Mouse (Mus musculus) myocyte (in vitro differentiated cells): ENCODE data around the gene Snx5. TPM values are rescaled to one million over a fixed set of nuclear protein-coding genes. Genes with fewer than 3 reads are reported as not detected.

Source experiments
- H3K27me3 ChIP-seq: one replicate; pipeline ENCODE4 v1.6.1; 2011; ENCODE audit not compliant: control insufficient read depth, insufficient read depth, insufficient read length
- H3K36me3 ChIP-seq: one replicate; pipeline ENCODE4 v1.6.1; 2011; ENCODE audit not compliant: control insufficient read depth, insufficient read depth
- H3K4me2 ChIP-seq: one replicate; pipeline ENCODE4 v1.6.1; 2011; ENCODE audit warnings: low read depth, control low read depth
- H3K4me3 ChIP-seq: one replicate; pipeline ENCODE4 v1.5.1; 2011; ENCODE audit warnings: mild to moderate bottlenecking, control low read depth, moderate library complexity
- H3K79me2 ChIP-seq: one replicate; pipeline ENCODE4 v1.6.1; 2011; ENCODE audit not compliant: control insufficient read depth, insufficient read depth
- H3ac ChIP-seq: one replicate; pipeline ENCODE4 v1.6.1; 2011; ENCODE audit not compliant: control insufficient read depth, insufficient read length
- CEBPB ChIP-seq: IDR thresholded peaks from 2 replicates; pipeline ENCODE4 v1.6.1; 2011; ENCODE audit warnings: mild to moderate bottlenecking, moderate library complexity; ENCODE audit not compliant: poor library complexity, insufficient read depth, severe bottlenecking
- E2F4 ChIP-seq: IDR thresholded peaks from one replicate; pipeline ENCODE4 v1.6.1; 2011; ENCODE audit warnings: mild to moderate bottlenecking, control low read depth, moderate library complexity; ENCODE audit not compliant: insufficient read depth
- MAX ChIP-seq: IDR thresholded peaks from one replicate; pipeline ENCODE4 v1.6.1; 2011; ENCODE audit warnings: low read depth, mild to moderate bottlenecking, control low read depth
- MYOD1 ChIP-seq, 3 experiments: IDR thresholded peaks; one replicate each; pipeline ENCODE4 v1.6.1; 2011; ENCODE audit warnings: control low read depth in 2 of 3, low read depth in 2 of 3, mild to moderate bottlenecking in 2 of 3, moderate library complexity in 1 of 3; ENCODE audit not compliant: insufficient read length in 2 of 3, control insufficient read depth in 1 of 3
- MYOG ChIP-seq, 3 experiments: IDR thresholded peaks; one replicate each; pipeline ENCODE4 v1.6.1; 2011; ENCODE audit warnings: control low read depth in 2 of 3, low read depth in 2 of 3, mild to moderate bottlenecking in 2 of 3; ENCODE audit not compliant: insufficient read length in 2 of 3, control insufficient read depth in 1 of 3, insufficient read depth in 1 of 3
- POLR2A ChIP-seq: IDR thresholded peaks from one replicate; pipeline ENCODE4 v1.6.1; 2011; ENCODE audit warnings: low read depth, mild to moderate bottlenecking, control low read depth, moderate library complexity; ENCODE audit not compliant: insufficient read length
- POLR2AphosphoS2 ChIP-seq: IDR thresholded peaks from one replicate; pipeline ENCODE4 v1.6.1; 2011; ENCODE audit warnings: low read depth, control low read depth; ENCODE audit not compliant: insufficient read length
- REST ChIP-seq: IDR thresholded peaks from one replicate; pipeline ENCODE4 v1.6.1; 2011; ENCODE audit warnings: mild to moderate bottlenecking, control low read depth, moderate library complexity; ENCODE audit not compliant: insufficient read depth, insufficient read length
- SRF ChIP-seq: IDR thresholded peaks from one replicate; pipeline ENCODE4 v1.6.1; 2011; ENCODE audit warnings: low read depth; ENCODE audit not compliant: control insufficient read depth, insufficient read length
- TCF12 ChIP-seq: IDR thresholded peaks from one replicate; pipeline ENCODE4 v1.6.1; 2011; ENCODE audit warnings: mild to moderate bottlenecking, control low read depth; ENCODE audit not compliant: poor library complexity, insufficient read depth, severe bottlenecking
- TCF3 ChIP-seq: IDR thresholded peaks from one replicate; pipeline ENCODE4 v1.6.1; 2011; ENCODE audit warnings: low read depth, control low read depth; ENCODE audit not compliant: insufficient read length
- USF1 ChIP-seq: IDR thresholded peaks from one replicate; pipeline ENCODE4 v1.6.1; 2011; ENCODE audit warnings: low read depth, mild to moderate bottlenecking, control low read depth, moderate library complexity
- polyA plus RNA-seq: library from polyadenylated mRNA; unstranded; fragments of >200 nt; fragmentation: generic; extraction: Trizol; gene quantifications from one replicate; pipeline ENCODE4 v1.2.1, GENCODE M21; 2012; ENCODE audit warnings: missing spikeins

Gene Snx5
- polyA plus RNA-seq, 1 experiment, result 65.2 TPM

DNA sequence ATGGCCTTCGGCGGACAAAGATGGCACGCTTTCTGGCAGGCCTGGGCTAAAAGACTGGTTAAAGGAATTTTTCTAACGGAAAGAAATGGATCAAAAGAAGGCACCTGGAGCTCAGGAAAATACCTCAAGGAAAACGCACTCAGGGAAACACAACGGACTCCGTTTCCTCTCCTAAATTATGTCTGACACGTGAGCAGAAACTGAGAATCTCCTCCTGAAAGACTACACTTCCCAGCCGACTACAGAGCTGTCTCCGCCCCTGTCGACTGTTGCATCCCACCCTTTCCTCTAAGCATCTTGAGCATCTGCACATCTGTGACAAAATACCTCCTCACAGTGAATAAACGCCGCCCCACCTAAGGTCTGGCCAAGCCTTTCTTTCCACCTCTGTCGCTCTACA is 41.1 kb downstream of the Snx5 start:
- TF ChIP-seq SRF (no peak), CEBPB (no peak), TCF3 (no peak), TCF12 (no peak), POLR2A (no peak), MAX (no peak), REST (no peak), USF1 (no peak), MYOD1 (IDR thresholded peaks at IDR 0.05; ENCODE audit: control insufficient read depth in 1 of 3, insufficient read length in 2 of 3, low read depth in 2 of 3) (no peak), POLR2AphosphoS2 (no peak), MYOG (IDR thresholded peaks at IDR 0.05; ENCODE audit: control insufficient read depth in 1 of 3, insufficient read depth in 1 of 3, insufficient read length in 2 of 3, low read depth in 2 of 3) (no peak), E2F4 (no peak)
- Histone ChIP-seq H3K36me3 (no peaks in the 10 kb centered on the region), H3K79me2 (no peaks in the 10 kb centered on the region), H3K27me3 (no peaks in the 10 kb centered on the region), H3ac (no peak overlapping the region), H3K4me2 (no peak overlapping the region), H3K4me3 (no peak overlapping the region)

GRCm38 (mm10) chr2:144228521-144229346 is 42.0 kb downstream of the Snx5 start:
- H3K27me3 ChIP-seq, result no peaks in the 10 kb centered on the region
- H3ac ChIP-seq, result no peak overlapping the region
- TF ChIP-seq MAX (no peak), MYOD1 (IDR thresholded peaks at IDR 0.05; ENCODE audit: control insufficient read depth in 1 of 3, insufficient read length in 2 of 3, low read depth in 2 of 3) (no peak), REST (no peak)
- no peak overlapping the region for H3K4me3 ChIP-seq
- H3K4me2 ChIP-seq, result no peak overlapping the region
- no peaks in the 10 kb centered on the region for H3K79me2 ChIP-seq
- no peaks in the 10 kb centered on the region for H3K36me3 ChIP-seq

GRCm38 (mm10) chr2:144226906-144227586 is 43.7 kb downstream of the Snx5 start:
- Histone ChIP-seq H3K27me3 (no peaks in the 10 kb centered on the region), H3K4me2 (no peak overlapping the region), H3K79me2 (no peaks in the 10 kb centered on the region), H3K36me3 (no peaks in the 10 kb centered on the region), H3K4me3 (no peak overlapping the region), H3ac (no peak overlapping the region)
- TF ChIP-seq CEBPB (no peak), MYOD1 (IDR thresholded peaks at IDR 0.05; ENCODE audit: control insufficient read depth in 1 of 3, insufficient read length in 2 of 3, low read depth in 2 of 3) (no peak), USF1 (no peak), SRF (no peak), TCF3 (no peak), POLR2AphosphoS2 (no peak), MAX (no peak), TCF12 (no peak), POLR2A (no peak), REST (no peak), MYOG (IDR thresholded peaks at IDR 0.05; ENCODE audit: control insufficient read depth in 1 of 3, insufficient read depth in 1 of 3, insufficient read length in 2 of 3, low read depth in 2 of 3) (no peak), E2F4 (no peak)

DNA sequence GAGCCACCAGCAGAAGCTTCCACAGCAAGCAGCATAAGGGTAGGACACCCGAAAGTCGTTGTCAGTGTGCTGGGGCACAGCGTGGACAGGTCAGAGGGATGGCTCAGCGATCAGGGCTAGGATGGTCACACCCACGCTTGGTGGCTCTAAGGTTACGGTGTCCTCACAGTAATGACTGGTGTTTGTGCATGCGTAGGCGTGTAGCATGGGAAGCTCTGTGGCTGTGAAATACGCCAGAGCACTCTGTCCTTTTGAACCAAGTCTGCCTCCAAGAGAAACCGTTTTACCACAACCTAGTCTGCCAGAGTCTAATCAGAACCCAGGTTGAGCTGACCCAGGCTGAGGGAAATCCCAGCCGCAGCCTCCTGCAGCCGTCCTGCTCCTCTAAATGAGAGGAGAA is 46.4 kb downstream of the Snx5 start:
- no peaks in the 10 kb centered on the region for H3K79me2 ChIP-seq
- no peak overlapping the region for H3ac ChIP-seq
- peak overlapping the region; percentile 63 for H3K4me2 ChIP-seq
- H3K27me3 ChIP-seq, result no peaks in the 10 kb centered on the region
- TF ChIP-seq TCF3 (no peak), REST (no peak), MYOD1 (IDR thresholded peaks at IDR 0.05; ENCODE audit: control insufficient read depth in 1 of 3, insufficient read length in 2 of 3, low read depth in 2 of 3) (no peak), MAX (no peak), TCF12 (no peak), POLR2A (no peak), CEBPB (no peak), E2F4 (no peak), MYOG (IDR thresholded peaks at IDR 0.05; ENCODE audit: control insufficient read depth in 1 of 3, insufficient read depth in 1 of 3, insufficient read length in 2 of 3, low read depth in 2 of 3) (no peak), POLR2AphosphoS2 (no peak), USF1 (no peak), SRF (no peak)
- no peaks in the 10 kb centered on the region for H3K36me3 ChIP-seq
- H3K4me3 ChIP-seq, result no peak overlapping the region
